Mouse (Mus musculus): ENCODE measurements around the gene Nlrp1a.

DNA sequence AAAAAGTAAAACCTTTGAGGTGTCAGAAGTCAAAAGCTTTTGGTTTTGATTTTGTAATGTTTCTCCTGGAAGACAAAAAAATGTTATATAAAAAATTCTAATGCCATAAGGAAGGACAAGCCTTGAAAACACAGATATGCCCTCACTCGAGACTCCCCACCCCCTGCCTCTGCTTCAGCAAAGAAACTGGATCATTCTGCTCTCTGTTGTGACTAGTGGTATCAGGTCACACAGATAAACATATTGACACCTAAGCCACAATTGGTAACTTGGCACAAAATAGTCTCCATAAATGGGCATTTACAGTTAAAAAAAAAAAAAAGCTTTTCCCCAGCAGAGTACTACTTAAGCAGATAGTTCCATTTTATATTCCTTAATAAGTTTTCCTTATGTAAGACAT lies 68.2 kb downstream of the Nlrp1a start:
- TF ChIP-seq CTCF (IDR thresholded peaks at IDR 0.05; ENCODE audit: low read depth, low read length) (no peak), TAL1 (conservative IDR thresholded peaks at IDR 0.05; ENCODE audit: low read depth, low read length) (no peak), GATA1 (IDR thresholded peaks at IDR 0.05; ENCODE audit: borderline replicate concordance, low read length) (no peak)
